Mouse (Mus musculus) liver, adult 2 months (tissue): Measurements from ENCODE around the gene Psma2. TPM values are rescaled to one million over a fixed set of nuclear protein-coding genes. Genes with fewer than 3 reads are reported as not detected.

Experiments used
- DNase-seq: peaks from one replicate; pipeline ENCODE4 v3.0.0-alpha.2; 2011; ENCODE audit warnings: low read depth, low spot score; ENCODE audit errors: extremely low read depth
- H3K27ac ChIP-seq: fragments of 200-500 bp; replicated peaks from 2 replicates; pipeline ENCODE4 v1.5.1; 2012; ENCODE audit warnings: low read depth, mild to moderate bottlenecking, control low read depth, inconsistent platforms, low read length; ENCODE audit not compliant: insufficient read depth
- H3K27me3 ChIP-seq: fragments of 200-500 bp; 2 replicates; pipeline ENCODE4 v1.6.1; 2012; ENCODE audit warnings: mild to moderate bottlenecking, moderate library complexity, low read length, inconsistent platforms; ENCODE audit not compliant: control insufficient read depth, insufficient read depth
- H3K36me3 ChIP-seq: fragments of 200-500 bp; 2 replicates; pipeline ENCODE4 v1.6.1; 2012; ENCODE audit warnings: low read length, inconsistent platforms; ENCODE audit not compliant: control insufficient read depth, insufficient read depth
- H3K4me1 ChIP-seq: fragments of 200-500 bp; 2 replicates; pipeline ENCODE4 v1.6.1; 2011; ENCODE audit warnings: low read length; ENCODE audit not compliant: control insufficient read depth, insufficient read depth
- H3K4me3 ChIP-seq: fragments of 200-500 bp; 2 replicates; pipeline ENCODE4 v1.5.1; 2011; ENCODE audit warnings: low read depth, mild to moderate bottlenecking, control low read depth, low read length, moderate library complexity; ENCODE audit not compliant: insufficient read depth
- H3K79me2 ChIP-seq: fragments of 200-500 bp; 2 replicates; pipeline ENCODE4 v1.6.1; 2012; ENCODE audit warnings: inconsistent platforms, mild to moderate bottlenecking, low read length, moderate library complexity; ENCODE audit not compliant: control insufficient read depth, insufficient read depth
- H3K9ac ChIP-seq: fragments of 200-500 bp; 2 replicates; pipeline ENCODE4 v1.6.1; 2012; ENCODE audit warnings: low read depth, mild to moderate bottlenecking, control low read depth, inconsistent platforms, low read length
- CTCF ChIP-seq: fragments of 200-500 bp; IDR thresholded peaks from 2 replicates; pipeline ENCODE4 v1.5.1; 2011; ENCODE audit warnings: low read depth, low read length, control low read depth
- POLR2A ChIP-seq: fragments of 200-500 bp; IDR thresholded peaks from 2 replicates; pipeline ENCODE4 v1.6.1; 2011; ENCODE audit warnings: low read length, control low read depth; ENCODE audit not compliant: insufficient read depth; ENCODE audit errors: extremely low read depth
- WGBS: fragments of 180-500 bp; shearing (Covaris S2); methylation state at CpG from one replicate; pipeline ENCODE4 v1.1.7; 2018; 5-methylcytosine and 5-hydroxymethylcytosine counted together
- polyA plus RNA-seq: library from polyadenylated mRNA; depleted of rRNA; stranded (reverse); fragments of >200 nt; gene quantifications from 2 replicates; pipeline ENCODE4 v1.2.3, GENCODE M21; 2012; rRNA removed
- total RNA-seq: library from RNA; depleted of rRNA; stranded (reverse); fragments of >200 nt; gene quantifications from 2 replicates; pipeline ENCODE4 v1.2.3, GENCODE M21; 2014; rRNA removed

Psma2 gene
- 65.6 and 69.2 TPM in 2 replicates for total RNA-seq
- 32.8 and 33.0 TPM in 2 replicates for polyA plus RNA-seq

DNA sequence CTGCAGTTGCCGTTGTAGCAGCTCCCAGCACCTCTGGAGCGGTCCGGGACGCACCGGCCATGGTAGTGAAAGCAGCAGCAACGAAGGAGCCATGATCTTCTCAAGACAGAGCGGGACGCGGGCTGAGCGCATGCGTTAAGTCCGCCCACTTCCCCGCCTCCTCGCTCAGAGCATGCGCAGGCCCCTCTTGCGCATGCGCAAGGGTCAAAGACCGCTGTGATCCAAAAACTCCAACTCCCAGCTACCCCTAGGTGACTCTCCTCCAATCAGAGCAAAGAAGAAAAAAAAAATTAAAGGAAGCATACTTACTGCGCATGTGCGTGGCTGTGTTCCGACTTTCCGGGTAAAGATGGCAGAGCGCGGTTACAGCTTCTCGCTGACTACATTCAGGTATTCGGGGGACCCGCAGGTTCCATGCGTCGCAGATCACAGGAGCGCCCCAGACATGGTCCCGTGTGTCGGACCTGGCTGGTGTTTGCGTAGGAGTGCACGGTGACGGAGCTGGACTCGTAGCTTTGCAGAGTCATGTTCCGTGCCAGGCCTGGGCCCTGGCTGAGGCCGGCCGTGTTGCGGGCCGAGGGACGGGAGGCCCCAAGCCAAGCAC, at the start of gene Psma2, which contains the start of gene Mrpl32:
Gene Psma2 (plus strand): TSS at position 315 of the 604 bp plus-strand sequence.
Gene Mrpl32 (minus strand): TSS at position 240 of the 604 bp plus-strand sequence.
- WGBS: under 1% methylated on average over 42 of the region's 42 CpGs
- peak within 1 kb of the TSS; percentile 98 for H3K9ac ChIP-seq
- H3K27me3 ChIP-seq: no peaks in the 10 kb centered on the region
- TF ChIP-seq CTCF (no peak), POLR2A (peak; percentile 81)
- H3K79me2 ChIP-seq: peaks cover 4% of the 10 kb centered on the region; the same call in 1 of the 2 replicates
- H3K4me3 ChIP-seq: peak within 1 kb of the TSS; percentile 99
- 0 out of 2 replicates have a peak, but pooled peaks cover 3% of the 10 kb centered on the region for H3K4me1 ChIP-seq
- H3K27ac ChIP-seq: peak within 1 kb of the TSS; percentile 74
- peaks cover 16% of the 10 kb centered on the region for H3K36me3 ChIP-seq
- peak; percentile 95 for DNase-seq

DNA sequence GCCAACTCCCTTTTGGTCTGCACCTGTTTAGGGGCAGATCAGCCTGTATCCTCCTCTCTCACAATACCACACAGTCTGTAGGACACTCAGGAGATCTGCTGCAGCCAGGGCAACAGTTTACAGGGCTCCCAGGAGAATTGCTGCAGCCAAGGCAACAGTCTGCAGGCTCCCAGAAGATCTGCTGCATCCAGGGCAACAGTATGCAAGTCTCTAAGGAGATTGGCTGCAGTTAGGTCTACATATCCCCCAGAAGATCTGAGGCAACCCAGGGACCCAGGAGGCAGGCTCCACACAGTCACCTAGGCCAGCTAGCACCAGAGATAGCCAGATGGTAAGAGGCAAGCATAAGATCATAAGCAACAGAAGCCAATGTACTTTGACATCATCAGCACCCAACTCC, 38.9 kb upstream of the Psma2 start:
- H3K36me3 ChIP-seq: no peaks in the 10 kb centered on the region

DNA sequence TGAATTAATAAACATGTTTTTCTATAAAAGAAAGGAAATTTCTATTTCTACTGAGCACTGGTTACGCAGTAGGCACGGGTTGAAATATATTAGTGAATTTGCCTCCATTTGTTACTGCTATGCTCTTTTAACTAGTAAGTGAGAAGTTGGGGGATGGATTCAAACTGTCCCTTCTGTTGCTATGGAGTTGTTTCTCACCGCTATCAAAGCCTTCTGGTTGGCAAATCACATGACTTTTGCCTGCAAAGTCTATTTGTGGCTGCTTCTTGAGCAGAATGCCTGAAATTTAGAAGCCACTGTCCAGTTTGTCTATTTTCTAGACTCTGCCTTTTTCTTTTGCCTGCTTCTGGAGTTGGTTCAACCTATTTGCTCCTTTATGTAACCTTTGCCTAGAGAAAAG, 32.6 kb upstream of the Psma2 start:
- TF ChIP-seq CTCF (no peak), POLR2A (no peak)

More for the DNA sequence above, 38.9 kb upstream of the Psma2 start:
- Histone ChIP-seq H3K27ac (no peak overlapping the region), H3K27me3 (no peaks in the 10 kb centered on the region), H3K9ac (no peak overlapping the region), H3K79me2 (no peaks in the 10 kb centered on the region), H3K4me3 (no peak overlapping the region), H3K4me1 (no peaks in the 10 kb centered on the region)
- no peak for DNase-seq
- no peak for TF ChIP-seq CTCF
- no peak for TF ChIP-seq POLR2A

DNA sequence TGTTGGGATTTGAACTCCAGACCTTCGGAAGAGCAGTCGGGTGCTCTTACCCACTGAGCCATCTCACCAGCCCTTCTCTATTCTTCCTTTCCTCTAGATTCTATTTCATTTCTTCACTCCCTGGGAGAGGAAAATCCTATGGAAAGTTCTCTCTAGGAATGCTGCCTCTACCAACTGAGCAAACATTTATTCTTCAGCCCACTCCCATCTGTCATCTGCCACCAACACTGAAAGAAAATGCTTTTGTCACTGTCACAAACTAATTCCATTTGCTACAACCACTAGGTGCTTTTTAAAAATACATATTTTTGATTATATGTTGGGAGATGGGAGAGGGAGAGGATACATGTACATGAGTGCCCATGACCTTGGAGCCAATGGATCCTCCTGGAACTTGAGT, 10.3 kb upstream of the Psma2 start:
- H3K27ac ChIP-seq: no peak overlapping the region
- no peaks in the 10 kb centered on the region for H3K27me3 ChIP-seq
- no peaks in the 10 kb centered on the region for H3K79me2 ChIP-seq
- TF ChIP-seq CTCF (no peak), POLR2A (no peak)
- DNase-seq: no peak
- no peaks in the 10 kb centered on the region for H3K36me3 ChIP-seq
- WGBS: 89% methylated on average over 2 of the region's 2 CpGs
- no peaks in the 10 kb centered on the region for H3K4me1 ChIP-seq
- no peak overlapping the region for H3K9ac ChIP-seq
- no peak overlapping the region for H3K4me3 ChIP-seq

More for the DNA sequence above, 32.6 kb upstream of the Psma2 start:
- Histone ChIP-seq H3K36me3 (no peaks in the 10 kb centered on the region), H3K4me3 (no peak overlapping the region), H3K27me3 (no peaks in the 10 kb centered on the region), H3K27ac (no peak overlapping the region), H3K9ac (no peak overlapping the region), H3K4me1 (no peaks in the 10 kb centered on the region), H3K79me2 (no peaks in the 10 kb centered on the region)
- 81% methylated on average over 3 of the region's 3 CpGs for WGBS
- DNase-seq: no peak

DNA sequence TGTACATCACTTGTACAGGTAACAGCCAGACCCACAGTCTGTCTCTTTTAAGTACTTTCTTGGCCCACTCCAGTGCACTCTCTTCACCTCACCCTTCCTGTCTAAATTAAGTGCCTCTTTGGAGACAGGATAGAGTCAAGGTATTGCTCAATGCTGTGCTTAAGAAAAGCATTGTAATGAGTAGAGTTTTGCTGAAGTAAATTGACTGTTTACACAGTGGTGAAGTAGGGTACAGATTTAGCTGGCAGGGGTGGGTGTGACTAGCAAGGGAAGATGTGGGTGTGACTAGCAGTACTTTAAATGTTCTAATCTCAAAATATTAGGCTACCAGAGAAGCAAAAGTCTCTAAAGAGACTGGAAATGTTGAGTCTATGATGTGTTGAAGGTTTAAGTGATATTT, 5.4 kb upstream of the Psma2 start:
- no peaks in the 10 kb centered on the region for H3K4me1 ChIP-seq
- TF ChIP-seq CTCF: no peak
- no peak for TF ChIP-seq POLR2A
- H3K4me3 ChIP-seq: no peak overlapping the region
- DNase-seq: no peak
- H3K27ac ChIP-seq: no peak overlapping the region
- H3K9ac ChIP-seq: no peak overlapping the region
- no peaks in the 10 kb centered on the region for H3K27me3 ChIP-seq
- peaks cover 6% of the 10 kb centered on the region for H3K36me3 ChIP-seq
- no peaks in the 10 kb centered on the region for H3K79me2 ChIP-seq

DNA sequence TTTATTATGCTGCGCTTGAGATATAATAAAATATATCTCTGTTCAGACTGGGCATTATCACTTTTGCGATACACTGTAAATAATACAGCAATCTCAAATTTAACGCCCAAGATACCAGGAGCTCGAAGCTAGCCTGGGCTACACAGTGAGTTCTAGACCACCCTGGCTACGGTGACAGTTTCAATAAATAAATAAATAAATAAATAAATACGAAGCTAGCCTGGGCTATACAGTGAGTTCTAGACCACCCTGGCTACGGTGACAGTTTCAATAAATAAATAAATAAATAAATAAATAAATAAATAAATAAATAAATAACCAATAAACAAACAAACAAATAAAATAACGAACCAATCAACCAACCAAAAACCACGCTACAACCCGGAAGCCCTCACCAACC, 577 bp upstream of the Psma2 start:
- H3K4me3 ChIP-seq: peak overlapping the region; percentile 99
- H3K27me3 ChIP-seq: no peaks in the 10 kb centered on the region
- peaks cover 13% of the 10 kb centered on the region for H3K36me3 ChIP-seq
- 0 out of 2 replicates have a peak, but pooled peaks cover 3% of the 10 kb centered on the region for H3K4me1 ChIP-seq
- H3K27ac ChIP-seq: peak overlapping the region; percentile 71
- no peak for DNase-seq
- TF ChIP-seq CTCF (no peak), POLR2A (no peak)
- peaks cover 4% of the 10 kb centered on the region; the same call in 1 of the 2 replicates for H3K79me2 ChIP-seq
- peak overlapping the region; percentile 98 for H3K9ac ChIP-seq
- 6% methylated on average over 10 of the region's 10 CpGs for WGBS
